In genomic region chr12:112871272-112871671, GRCm38 (mm10) we compare ENCODE assay signal across 2 mouse cellular contexts.
TF ChIP-seq lines count a peak whose summit lies in the region.

No protein-coding gene starts in this region.

TF ChIP-seq in CH12.LX, 34 proteins besides CTCF, POLR2A, EP300 and RAD21:
- TF ChIP-seq ZNF384 (IDR thresholded peaks at IDR 0.05; ENCODE audit: low read depth, low read length) (peak; percentile 58), NELFE (IDR thresholded peaks at IDR 0.05; ENCODE audit: low read depth, low read length) (no peak)

TF ChIP-seq in MEL, 35 proteins besides CTCF, POLR2A, EP300 and RAD21:
- TF ChIP-seq SIN3A (IDR thresholded peaks at IDR 0.05; ENCODE audit: low read length) (no peak; the same call in 1 of the 2 replicates), ZNF384 (IDR thresholded peaks at IDR 0.05; ENCODE audit: low read depth, low read length) (peak; percentile 88), MAZ (IDR thresholded peaks at IDR 0.05; ENCODE audit: low read depth, low read length) (no peak), JUND (IDR thresholded peaks at IDR 0.05; ENCODE audit: low read depth, low read length) (no peak), ZKSCAN1 (IDR thresholded peaks at IDR 0.05; ENCODE audit: low read depth, low read length) (peak; percentile 35; the same call in 1 of the 2 replicates), MYB (IDR thresholded peaks at IDR 0.05; ENCODE audit: low read depth, low read length) (no peak), USF2 (IDR thresholded peaks at IDR 0.05; ENCODE audit: borderline replicate concordance in 1 of 2, insufficient read depth in 1 of 2, low read depth in 1 of 2, low read length in 2 of 2) (no peak), MXI1 (IDR thresholded peaks at IDR 0.05; ENCODE audit: low read depth, low read length) (no peak), SMC3 (IDR thresholded peaks at IDR 0.05; ENCODE audit: low read depth, low read length) (no peak), POLR2AphosphoS2 (IDR thresholded peaks at IDR 0.05; ENCODE audit: low read length) (no peak), MYC (IDR thresholded peaks at IDR 0.05; ENCODE audit: low read depth, low read length) (no peak)
